Mouse (Mus musculus): ENCODE results near the gene Gbf1.

Gene Gbf1

DNA sequence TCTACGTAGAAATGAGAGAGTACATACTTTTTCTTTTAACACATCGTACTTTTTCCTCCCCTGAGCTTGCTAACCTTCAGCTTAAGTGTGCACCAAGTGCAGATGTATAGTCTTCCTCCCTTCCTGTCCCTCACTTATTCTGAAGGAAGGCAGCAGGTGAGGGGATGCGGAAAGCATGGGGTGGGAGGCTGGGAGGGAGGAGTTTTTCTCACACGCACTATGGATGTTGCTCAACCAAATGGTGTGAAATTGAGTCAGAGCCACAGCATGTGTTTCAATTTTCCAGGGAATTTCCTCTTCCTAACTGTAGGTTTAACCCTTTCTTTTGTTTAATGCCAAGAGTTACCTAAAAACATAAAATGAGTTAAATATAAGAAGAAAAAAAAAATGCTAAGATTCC is 70.8 kb downstream of the Gbf1 start:
- DNase-seq (ENCODE audit: low spot score): no peak

DNA sequence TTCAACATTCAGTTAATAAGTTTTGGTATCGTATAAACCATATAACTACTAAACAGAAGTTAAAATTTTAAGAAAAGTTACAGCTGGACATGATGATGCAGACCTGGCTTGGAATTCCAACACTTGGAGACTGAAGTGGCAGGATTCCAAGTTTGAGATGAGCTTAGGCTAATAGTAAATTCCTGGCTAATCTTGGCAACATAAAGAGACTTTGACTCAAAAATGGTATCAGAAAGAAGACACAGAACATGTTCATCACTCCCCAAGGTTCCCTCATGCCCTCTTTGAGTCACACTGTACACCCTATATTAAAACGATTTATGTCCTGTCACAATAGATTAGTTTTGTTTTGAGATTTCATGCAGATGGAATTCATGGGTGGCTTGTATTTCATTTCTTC is 72.6 kb downstream of the Gbf1 start:
- no peak for DNase-seq (ENCODE audit: low spot score)

DNA sequence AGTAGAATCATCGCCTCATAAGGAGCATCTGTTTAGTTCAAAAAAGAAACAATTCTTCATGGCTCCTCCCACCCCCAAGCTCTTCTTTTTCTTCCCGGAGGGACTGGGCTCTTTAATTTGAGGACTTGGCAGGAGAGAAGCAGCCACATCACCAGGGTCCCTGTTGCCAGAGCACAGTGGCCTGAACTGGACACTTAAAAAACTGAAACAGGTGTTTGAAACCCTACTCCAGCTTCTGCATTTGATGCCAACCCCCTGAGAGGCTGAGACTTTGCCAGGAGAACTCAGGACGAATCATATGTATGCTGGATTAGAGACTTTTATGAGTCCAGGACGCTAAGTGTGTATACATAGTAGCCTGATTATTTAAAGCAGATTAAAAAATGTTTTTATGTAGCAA is 73.2 kb downstream of the Gbf1 start:
- DNase-seq (ENCODE audit: low spot score): no peak

DNA sequence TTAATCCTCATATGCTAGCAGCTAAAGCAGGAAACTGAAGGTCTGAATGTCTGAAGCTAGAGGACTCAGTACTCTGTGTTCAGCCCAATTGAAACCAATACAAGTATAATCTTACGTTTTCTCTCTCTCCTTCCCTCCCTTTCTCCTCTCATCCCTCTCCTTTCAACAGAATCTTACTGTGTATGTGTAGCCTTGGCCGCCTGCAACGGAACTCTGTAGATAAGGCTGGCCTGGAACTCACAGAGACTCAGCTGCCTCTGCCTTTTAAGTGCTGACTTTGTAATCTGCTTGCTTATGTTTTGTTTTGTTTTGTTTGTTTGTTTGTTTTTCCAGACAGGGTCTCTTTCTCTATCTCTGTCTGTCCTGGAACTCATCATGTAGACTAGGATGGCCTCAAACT is 74.0 kb downstream of the Gbf1 start:
- DNase-seq (ENCODE audit: low spot score): no peak

DNA sequence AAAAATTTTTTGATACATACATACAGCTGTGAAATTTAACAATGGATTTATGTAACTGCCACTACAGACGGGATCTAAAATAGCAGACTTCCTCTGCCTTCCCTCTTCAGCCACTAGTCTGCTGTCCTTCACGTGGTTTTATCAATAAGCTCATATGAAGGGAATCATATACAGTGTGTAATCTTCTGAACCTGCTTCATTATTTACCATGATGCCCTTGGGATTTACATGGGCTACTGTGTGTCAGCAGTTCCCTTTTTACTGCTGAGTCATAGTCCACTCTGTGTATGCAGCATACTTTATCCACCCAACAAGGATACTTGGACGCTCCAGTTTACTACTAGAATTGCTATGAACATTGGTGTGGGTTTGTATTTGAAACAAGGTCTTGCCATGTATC is 75.0 kb downstream of the Gbf1 start:
- DNase-seq (ENCODE audit: low spot score): no peak

DNA sequence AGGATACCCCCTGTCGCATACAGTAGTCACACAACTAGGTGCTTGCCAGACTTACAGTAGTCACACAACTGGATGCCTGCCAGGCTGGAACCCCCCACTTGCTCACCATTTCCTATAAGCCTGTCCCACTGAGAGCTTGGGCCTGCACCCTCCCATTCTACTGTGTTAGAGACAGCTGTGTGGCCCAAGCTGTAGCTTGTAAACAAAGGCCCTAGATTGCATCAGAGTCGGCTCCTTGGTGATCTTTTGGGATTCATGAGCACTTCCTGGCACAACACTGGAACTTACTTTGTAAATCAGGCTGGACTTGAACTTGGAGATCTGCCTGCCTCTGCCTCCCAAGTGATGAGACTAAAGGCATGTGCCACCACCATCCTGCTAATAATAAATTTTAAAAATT is 82.1 kb downstream of the Gbf1 start:
- DNase-seq (ENCODE audit: low spot score): no peak

DNA sequence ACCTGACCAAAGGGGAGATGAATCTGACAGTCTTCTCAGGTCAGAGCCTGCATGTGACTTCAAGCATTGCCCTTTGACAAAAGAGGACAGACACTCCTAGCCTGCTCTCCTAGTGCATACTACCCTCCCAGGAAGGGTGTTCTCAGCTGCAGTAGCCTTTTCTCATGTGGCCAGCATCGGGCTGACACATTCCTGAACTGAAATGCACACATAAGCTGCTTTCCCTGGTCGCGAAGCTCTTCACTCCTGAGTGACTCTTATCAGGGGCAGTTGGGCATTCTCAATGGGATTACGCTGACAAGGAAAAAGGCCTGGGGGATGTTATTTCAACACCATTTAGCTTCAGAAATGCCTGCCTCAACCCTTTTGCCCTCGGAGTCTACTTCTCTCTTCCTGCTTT is 84.3 kb downstream of the Gbf1 start:
- no peak for DNase-seq (ENCODE audit: low spot score)

DNA sequence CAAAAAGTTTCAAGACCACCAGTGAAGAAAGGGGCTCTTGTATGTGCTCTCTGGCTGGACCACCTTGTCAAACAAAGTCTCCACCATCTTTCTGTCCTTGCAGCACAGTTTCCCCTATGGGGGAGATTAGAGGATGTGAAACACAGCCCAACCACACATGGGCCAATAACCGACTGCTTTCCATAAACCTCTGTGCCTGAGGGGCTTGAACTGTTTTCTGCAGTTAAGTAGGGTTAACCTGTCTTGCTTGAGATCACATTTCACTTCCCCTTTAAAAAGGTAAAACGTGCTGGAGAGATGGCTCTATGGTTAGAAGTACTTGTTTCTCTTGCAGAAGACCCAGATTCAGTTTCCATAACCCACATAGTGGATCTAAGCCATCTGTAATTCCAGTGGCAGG is 87.9 kb downstream of the Gbf1 start:
- no peak for DNase-seq (ENCODE audit: low spot score)

DNA sequence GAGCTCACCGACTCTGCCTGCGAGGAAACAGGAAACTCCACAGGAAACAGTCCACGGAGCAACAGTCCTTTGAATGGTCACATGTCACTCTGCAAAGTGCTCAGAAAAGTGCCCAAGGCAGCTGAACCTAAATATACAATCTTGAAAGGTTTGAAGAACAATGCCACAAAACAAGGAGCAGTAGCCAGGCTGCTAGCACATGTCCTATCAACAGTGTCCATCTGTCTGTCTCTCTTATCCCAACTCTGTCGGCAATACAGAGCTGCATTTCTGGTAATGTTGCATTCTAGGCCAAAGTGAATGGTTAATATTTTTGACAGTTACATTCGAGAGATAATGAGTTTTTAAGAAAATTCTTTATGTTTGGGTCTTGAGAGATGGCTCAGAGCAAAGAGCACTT is 90.1 kb downstream of the Gbf1 start:
- peak; percentile 7 for DNase-seq (ENCODE audit: low spot score)

DNA sequence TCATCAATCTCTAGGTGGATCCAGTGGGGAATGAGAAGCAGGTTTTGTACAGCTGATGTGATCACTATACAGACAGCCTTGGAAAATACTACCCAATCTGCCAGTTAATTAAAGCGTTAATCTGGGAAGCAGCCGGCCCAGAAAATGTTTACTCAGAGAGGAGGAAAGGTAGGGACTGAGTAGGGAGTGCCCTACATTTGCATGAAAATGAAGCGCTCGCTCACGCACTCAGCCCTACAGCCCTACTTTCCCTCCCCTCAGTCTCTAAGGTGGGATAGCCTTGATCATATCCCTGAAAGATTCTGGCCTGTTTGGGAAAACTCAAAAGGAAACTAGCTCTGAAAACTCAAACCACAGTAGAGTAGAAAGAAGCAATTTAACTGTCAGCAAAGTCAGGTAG is 92.3 kb downstream of the Gbf1 start:
- no peak for DNase-seq (ENCODE audit: low spot score)

DNA sequence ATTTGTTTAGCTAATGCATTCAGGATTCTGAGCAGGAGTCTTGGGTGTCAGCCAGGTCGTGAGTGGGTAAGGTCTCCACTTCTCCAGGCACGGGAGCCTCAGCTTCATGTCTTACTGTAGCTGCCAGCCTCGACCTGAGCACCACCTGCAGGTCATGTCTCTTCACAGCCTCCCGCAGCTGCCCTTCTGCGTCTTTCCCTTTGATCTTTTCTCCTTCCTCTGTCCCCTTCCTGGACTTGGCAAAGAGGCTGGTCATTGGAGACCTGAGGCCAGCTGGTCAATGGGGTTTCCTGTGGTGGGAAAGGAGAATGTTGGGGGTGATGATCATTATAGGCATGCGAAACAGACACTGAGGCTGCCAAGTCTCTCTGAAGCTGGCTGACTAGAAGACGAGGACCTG is 96.7 kb downstream of the Gbf1 start:
- no peak for DNase-seq (ENCODE audit: low spot score)

DNA sequence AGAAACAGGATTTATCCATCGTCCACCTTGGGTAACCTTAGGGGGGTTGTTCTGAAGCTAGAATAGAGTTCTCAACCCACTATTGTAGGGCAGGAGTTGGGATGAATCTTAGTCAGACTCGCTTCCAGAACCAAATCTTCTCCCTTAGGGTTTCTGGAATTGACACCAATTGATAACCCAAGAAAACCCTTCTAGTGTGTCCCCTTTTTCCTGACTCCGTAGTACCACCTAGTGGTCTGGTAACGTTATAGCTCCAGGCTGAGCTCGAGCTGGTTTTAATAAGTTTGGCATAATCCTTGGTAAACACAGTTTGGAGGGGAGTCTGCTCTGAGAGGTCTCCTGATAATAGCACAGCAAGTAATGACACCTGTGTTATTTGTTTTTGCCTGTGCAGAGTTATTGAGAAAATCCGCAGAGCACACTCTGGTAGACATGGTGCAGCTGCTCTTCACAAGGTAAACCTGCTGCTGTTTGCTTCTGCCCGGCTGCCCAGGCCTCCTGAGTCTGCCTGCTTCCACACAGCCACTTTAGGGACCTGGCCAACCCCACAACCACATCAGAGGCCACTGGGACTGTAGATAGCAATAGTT is 101.9 kb downstream of the Gbf1 start:
- DNase-seq (ENCODE audit: low spot score): peak; percentile 24

DNA sequence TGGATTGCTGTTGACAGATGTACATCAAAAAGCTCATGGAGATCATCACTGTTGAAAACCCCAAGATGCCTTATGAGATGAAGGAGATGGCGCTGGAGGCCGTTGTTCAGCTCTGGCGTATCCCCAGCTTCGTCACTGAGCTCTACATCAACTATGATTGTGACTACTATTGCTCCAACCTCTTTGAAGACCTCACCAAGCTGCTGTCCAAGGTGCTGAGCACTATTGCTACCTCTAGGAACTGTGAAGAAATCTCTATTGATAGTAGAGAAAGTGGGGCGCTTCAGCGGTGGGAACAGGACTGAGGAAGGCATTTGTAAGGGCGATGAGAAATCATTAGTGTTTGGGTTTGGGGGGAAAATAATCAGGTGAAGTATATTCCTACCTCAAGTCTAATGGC is 112.5 kb downstream of the Gbf1 start:
- no peak for DNase-seq (ENCODE audit: low spot score)

DNA sequence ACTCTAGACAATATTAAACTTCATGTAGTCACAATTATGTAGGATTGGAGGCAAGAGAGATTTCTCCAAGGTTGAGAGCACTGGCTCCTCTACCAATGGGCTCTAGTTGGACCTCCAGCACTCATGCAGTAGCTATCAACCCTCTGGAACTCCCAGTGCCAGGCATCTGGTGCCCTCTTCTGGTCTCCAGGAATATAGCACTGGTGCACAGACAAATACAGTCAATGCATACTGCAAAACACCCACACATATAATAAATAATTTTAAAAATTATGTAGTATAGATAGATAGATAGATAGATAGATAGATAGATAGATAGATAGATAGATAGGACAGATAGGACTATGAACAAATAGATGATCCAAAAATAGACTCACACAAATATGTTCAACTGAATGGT is 123.0 kb downstream of the Gbf1 start:
- peak; percentile 21 for DNase-seq (ENCODE audit: low spot score)

DNA sequence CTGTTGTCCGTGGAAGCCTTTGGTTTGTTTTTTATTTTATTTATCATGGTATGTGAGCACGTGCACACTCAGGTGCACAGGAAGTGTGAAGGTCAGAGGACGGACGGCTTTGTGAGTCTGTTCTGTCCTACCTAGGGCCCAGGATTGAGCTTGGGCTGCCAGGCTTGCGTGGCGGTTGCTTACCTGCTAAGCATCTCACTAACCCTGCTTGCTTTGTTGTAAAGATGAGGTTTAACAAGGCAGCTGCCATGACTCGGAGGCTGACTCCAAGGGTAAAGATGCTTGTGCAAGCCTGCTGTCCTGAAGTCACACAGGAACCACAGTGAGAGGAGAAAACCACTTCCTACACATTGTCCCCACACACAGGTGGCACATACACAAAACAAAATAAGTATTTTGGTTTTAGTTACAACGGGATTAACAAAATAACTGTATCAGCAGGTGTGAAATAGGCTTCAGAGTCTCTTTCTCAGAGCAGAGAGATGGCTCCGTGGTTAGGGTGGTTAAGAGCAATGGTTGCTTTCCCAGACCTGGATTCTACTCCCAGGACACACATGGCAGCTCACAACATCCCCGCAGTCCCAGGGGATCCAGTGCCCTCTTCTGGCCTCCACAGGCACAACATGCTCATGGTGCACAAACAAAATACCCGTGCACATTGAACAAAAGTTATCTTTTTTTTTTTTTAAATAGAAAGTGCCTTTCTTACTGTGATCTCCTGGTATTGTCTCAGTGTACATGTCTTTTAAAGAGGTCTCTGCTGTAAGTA is 130.0 kb downstream of the Gbf1 start:
- no peak for DNase-seq (ENCODE audit: low spot score)

DNA sequence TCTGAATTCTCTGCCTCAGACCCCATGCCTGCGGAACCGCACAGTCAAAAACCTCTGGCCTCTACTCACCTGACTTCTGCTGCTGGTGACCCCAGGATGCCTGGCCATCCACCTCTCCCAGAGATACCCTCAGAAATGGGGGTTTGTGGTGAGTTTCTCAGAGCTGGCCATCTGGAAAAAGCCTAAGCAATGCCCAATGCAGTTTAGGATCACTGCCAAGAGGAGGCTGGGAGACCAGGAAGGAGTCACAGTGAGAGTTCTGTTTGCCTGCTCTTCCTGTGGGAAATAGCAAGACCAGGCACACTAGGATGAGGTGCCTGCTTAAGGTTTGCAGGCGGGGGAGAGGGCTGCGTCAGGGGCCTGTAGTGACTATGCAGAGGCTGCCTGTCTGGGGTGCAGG is 132.4 kb downstream of the Gbf1 start:
- DNase-seq (ENCODE audit: low spot score): no peak

DNA sequence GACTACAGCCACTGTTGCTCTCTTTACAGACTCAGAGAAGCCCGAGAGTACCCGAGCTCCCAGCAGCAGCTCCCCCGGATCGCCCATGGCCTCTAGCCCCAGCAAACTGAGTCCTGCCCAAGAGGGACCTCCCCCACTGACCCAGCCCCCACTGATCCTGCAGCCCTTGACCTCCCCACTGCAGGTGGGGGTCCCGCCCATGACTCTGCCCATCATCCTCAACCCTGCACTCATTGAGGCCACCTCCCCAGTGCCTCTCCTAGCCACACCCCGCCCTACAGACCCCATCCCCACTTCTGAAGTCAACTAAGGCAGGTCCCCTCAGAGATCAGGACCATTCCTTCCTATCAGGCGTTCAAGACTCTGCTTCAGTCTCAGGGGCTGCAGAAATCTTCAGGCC is 133.3 kb downstream of the Gbf1 start:
- DNase-seq (ENCODE audit: low spot score): no peak

DNA sequence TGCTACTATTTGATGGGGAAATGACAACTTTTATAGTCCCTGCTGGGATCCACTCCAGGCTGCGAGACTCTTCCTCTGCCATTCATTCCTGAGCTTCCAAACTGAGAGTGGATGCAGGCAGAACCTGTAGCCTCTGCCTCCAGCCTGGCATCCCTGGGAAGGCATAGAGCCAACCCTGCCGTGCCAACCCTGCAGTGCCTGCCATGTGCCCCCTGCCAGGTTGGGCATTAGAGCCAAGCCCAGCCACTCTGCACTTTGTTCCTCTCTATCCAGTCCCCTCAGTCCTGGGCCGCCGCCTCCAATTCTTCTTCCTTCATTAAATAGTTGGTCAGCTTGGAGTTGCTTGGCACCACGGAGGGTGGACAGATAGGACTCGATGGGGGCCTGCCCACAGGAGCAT is 133.7 kb downstream of the Gbf1 start:
- DNase-seq (ENCODE audit: low spot score): no peak

DNA sequence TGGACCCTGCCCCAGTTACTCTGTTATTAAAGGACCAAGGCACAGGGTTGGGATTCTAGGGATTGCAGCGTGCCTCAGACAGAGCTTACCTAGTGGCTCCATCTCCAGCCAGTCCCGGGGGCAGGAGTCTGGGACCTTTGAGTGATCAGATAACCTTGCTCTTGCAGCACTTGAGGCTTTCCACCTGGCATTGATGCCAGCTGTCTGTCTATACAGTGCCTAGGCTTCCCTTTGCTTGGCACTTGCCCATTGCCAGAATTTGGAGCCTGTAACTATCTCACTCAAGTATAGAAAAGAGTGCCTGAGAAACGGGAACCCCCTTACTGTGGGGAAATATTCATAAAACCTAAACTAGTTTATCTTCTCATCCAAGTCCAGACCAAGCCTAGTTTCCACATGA is 134.6 kb downstream of the Gbf1 start:
- DNase-seq (ENCODE audit: low spot score): no peak

DNA sequence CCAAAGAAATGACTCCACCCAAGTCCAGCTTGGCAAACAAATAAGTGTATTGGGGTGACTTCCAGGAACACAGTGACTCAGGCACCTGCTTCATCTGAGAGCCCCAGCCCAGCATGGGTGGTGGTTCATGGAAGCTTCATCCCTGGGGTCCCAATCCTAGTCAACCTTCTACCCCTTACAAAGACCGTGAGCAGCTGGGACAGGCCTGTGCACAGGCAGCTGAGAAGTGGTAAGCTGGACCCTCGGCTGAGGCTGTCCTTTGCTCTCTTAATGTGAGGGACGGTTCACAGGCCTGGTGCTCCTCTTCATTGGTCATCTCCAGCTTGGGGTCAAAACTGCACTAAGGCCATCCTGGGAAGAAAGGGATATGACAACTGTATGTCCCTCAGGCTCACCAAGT is 135.3 kb downstream of the Gbf1 start:
- no peak for DNase-seq (ENCODE audit: low spot score)

DNA sequence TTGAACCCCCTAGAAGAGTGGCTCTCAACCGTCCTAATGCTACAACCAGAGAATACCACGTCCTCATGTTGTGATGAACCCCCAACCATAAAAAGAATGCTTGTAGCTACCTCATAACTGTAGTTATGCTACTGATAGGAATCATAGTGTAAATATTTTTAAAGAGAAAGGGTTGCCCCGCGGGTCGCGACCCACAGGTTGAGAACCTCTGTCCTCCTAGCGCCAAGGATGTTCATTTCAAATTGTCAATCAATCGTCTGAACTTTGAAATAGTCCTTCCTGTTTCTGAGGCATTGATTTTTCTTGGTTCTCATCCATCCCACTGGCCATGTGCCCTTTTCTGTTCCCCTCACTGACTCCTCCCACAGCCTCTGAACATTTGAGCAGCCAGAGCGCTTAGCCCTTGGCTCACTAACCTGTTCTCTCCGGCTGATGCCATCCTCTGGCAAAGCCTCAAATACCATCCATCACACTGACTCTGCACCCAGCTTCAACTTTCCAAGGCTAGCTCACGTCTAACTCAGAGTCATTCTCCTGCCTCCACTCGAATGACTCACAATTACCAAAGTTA is 138.3 kb downstream of the Gbf1 start:
- DNase-seq (ENCODE audit: low spot score): no peak

DNA sequence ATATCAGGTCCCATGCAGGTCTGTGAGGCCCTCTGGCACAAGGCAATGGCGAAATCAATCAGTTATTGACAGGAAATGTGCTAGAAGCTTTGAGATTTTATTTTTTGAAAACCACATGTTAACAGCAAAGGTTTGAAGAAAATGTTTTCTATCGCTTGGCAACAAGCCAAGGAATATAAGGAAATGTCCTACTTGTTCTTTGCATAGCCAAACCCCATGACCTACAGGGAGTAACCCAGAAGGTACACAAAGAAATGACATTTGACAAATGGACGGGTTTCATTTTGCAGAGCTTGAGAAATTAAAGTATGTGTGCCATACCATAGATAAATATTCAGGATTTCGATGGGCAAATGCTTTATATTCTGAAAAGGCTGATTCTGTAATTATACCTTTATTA is 144.6 kb downstream of the Gbf1 start:
- no peak for DNase-seq (ENCODE audit: low spot score)

DNA sequence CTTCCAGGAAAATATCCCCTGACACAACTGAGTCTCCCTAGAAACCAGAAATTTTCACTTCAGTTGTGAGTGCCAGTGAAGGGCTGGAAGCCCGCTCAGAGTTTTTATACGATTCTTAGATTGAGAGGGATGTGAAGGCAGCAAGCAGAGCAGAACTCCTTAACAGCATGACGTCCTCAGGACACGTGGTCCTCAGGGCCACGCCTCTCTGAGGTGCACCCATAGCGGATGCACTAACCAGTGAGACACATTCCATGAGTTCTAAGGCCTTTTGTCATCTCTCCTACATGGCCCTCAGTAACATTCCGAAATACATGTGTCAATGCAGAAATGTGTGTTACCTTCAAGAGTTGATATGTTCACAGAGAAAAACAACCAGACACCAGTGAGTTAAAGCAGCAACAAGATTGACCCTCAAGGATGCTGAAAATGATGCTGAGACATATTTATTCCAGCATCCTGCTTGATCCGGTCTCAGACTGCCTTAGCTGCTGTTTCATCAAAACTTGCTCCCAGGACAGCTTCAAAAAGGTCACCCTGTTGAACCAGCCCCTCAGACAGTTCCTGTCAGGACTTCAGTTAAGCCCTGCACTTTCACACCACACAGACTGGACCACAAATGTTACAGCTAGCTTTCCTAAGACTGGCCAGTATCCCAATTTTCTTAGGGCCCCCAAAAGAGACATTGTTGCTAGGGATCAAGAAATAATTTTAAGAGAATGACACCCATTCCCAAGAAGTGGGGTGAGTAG is 148.2 kb downstream of the Gbf1 start:
- no peak for DNase-seq (ENCODE audit: low spot score)
